Mouse (Mus musculus): ENCODE results near the gene Nr2c2.

- TF ChIP-seq CTCF (IDR thresholded peaks at IDR 0.05; ENCODE audit: control insufficient read depth, insufficient read depth, insufficient read length): no peak
- no peak for TF ChIP-seq FOSL1 (IDR thresholded peaks at IDR 0.05; ENCODE audit: insufficient read depth, low read length, poor library complexity, severe bottlenecking)
- no peak for TF ChIP-seq MYOG (IDR thresholded peaks at IDR 0.05; ENCODE audit: control insufficient read depth, extremely low read depth, insufficient read length)
Measured at GRCm38 (mm10) chr6:92131456-92131855, 40.3 kb downstream of the Nr2c2 start.

Measured in C2C12 (cell line).